Mouse (Mus musculus) midbrain, embryonic 13.5 days (tissue): Measurements from ENCODE around the gene Pgpep1l. TPM values are rescaled to one million over a fixed set of nuclear protein-coding genes. Genes with fewer than 3 reads are reported as not detected.

Source experiments
- ATAC-seq: fragments of 200-750 bp; cut with Nextera tagmentation; 2 replicates; pipeline ENCODE4 v1.8.0; 2017; ENCODE audit warnings: mild to moderate bottlenecking, moderate TSS enrichment, moderate library complexity
- H3K27ac ChIP-seq: fragments of 300-500 bp; sonication (generic); 2 replicates; pipeline ENCODE4 v1.5.1; 2015; ENCODE audit warnings: inconsistent platforms, mild to moderate bottlenecking, moderate library complexity
- H3K27me3 ChIP-seq: fragments of 300-500 bp; sonication (generic); 2 replicates; pipeline ENCODE4 v1.6.1; 2015; ENCODE audit warnings: mild to moderate bottlenecking, inconsistent platforms
- H3K36me3 ChIP-seq: fragments of 300-500 bp; sonication (generic); 2 replicates; pipeline ENCODE4 v1.6.1; 2015; ENCODE audit warnings: mild to moderate bottlenecking, inconsistent platforms
- H3K4me1 ChIP-seq: fragments of 300-500 bp; sonication (generic); replicated peaks from 2 replicates; pipeline ENCODE4 v1.6.1; 2015; ENCODE audit warnings: inconsistent platforms
- H3K4me2 ChIP-seq: fragments of 300-500 bp; sonication (generic); replicated peaks from 2 replicates; pipeline ENCODE4 v1.6.1; 2015; ENCODE audit warnings: moderate library complexity, mild to moderate bottlenecking, inconsistent platforms
- H3K4me3 ChIP-seq: fragments of 300-500 bp; sonication (generic); replicated peaks from 2 replicates; pipeline ENCODE4 v1.5.1; 2015; ENCODE audit warnings: mild to moderate bottlenecking, inconsistent platforms
- H3K9ac ChIP-seq: fragments of 300-500 bp; sonication (generic); replicated peaks from 2 replicates; pipeline ENCODE4 v1.6.1; 2015; ENCODE audit warnings: mild to moderate bottlenecking, inconsistent platforms
- H3K9me3 ChIP-seq: fragments of 300-500 bp; sonication (generic); 2 replicates; pipeline ENCODE4 v1.6.1; 2016; ENCODE audit warnings: mild to moderate bottlenecking, inconsistent platforms
- WGBS: fragments of 180-500 bp; shearing (Covaris S2); methylation state at CpG from one replicate; pipeline ENCODE4 v1.1.7; 2015; 5-methylcytosine and 5-hydroxymethylcytosine counted together
- polyA plus RNA-seq: library from polyadenylated mRNA; unstranded; fragments of >200 nt; fragmentation: Nextera tagmentation; extraction: Ambion mirVana; gene quantifications from 2 replicates; pipeline ENCODE4 v1.2.1, GENCODE M21; 2015

Pgpep1l gene
- polyA plus RNA-seq, 1 experiment from 2014 or later, result not detected

DNA sequence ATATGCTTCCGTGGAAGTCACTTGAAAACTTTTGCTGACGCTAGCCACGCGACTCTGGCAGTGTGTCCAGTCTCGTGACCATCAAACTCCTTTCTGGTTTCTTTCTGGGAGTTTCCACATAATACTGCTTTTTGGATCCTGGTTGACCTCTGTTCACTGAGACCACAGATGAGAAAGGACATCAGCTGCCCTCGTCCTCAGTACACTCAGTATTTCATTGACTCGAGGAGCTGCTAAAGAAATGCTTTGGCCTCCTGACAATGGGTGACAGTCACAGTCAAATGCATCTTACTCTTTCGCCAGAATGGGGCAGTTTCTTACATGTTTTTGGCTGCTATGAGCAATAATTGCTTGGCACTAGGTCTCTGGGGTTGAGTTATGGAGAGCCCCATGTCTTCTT lies 17.8 kb downstream of the Pgpep1l start:
- H3K4me2 ChIP-seq, result no peak overlapping the region
- ATAC-seq, result no peak
- WGBS, result 84% methylated on average over 8 of the region's 8 CpGs
- H3K9me3 ChIP-seq, result no peaks in the 10 kb centered on the region
- no peaks in the 10 kb centered on the region for H3K4me1 ChIP-seq
- no peak overlapping the region for H3K9ac ChIP-seq
- H3K27ac ChIP-seq, result no peak overlapping the region
- H3K27me3 ChIP-seq, result no peaks in the 10 kb centered on the region
- H3K36me3 ChIP-seq, result no peaks in the 10 kb centered on the region
- H3K4me3 ChIP-seq, result no peak overlapping the region

DNA sequence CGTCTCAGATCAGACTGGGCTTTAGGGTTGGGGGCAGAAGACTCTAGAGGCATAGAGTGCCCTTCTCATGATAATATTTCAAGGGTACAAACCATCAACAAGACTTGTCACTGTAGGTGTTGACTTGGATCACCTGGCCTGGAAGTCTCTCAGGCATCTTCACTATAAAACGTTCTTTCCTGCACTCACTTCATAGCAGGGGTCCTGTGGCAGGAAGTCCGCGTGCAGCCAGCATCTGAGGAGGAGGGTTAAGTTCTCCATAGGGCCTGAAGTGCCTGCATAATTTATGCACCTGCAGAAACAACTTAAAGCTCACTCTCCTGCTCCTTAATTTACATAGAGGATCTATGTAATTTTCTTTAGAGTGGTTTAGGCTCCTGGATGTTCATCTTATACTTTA lies 18.4 kb downstream of the Pgpep1l start:
- WGBS, result 51% methylated on average over 4 of the region's 4 CpGs

DNA sequence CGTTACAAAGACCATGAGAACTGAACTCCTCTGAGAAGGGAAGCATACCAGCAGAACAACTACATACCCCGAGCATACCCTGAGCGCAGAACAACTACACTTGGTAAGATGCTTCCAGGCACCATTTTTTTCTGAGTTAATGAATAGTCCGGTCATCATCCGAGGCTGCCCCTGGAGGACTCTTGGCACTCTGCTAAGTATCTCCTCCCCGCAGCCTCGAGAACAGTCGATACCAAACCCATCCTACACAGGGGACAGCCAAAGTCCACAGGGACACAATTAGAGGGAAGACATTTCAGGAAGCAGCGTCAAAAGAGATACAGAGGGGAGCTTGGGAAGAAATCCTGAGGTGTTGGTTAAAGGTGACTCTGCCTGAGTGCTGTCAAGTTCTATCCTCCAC lies 22.8 kb downstream of the Pgpep1l start:
- Histone ChIP-seq H3K36me3 (no peaks in the 10 kb centered on the region), H3K9me3 (no peaks in the 10 kb centered on the region), H3K27ac (no peak overlapping the region), H3K27me3 (no peaks in the 10 kb centered on the region), H3K4me3 (no peak overlapping the region), H3K4me2 (no peak overlapping the region), H3K9ac (no peak overlapping the region), H3K4me1 (no peaks in the 10 kb centered on the region)
- WGBS, result 74% methylated on average over 9 of the region's 9 CpGs
- ATAC-seq, result no peak

More for the DNA sequence above, 18.4 kb downstream of the Pgpep1l start:
- Histone ChIP-seq H3K27me3 (no peaks in the 10 kb centered on the region), H3K27ac (no peak overlapping the region), H3K4me3 (no peak overlapping the region), H3K36me3 (no peaks in the 10 kb centered on the region), H3K4me2 (no peak overlapping the region), H3K9ac (no peak overlapping the region), H3K9me3 (no peaks in the 10 kb centered on the region), H3K4me1 (no peaks in the 10 kb centered on the region)
- no peak for ATAC-seq

DNA sequence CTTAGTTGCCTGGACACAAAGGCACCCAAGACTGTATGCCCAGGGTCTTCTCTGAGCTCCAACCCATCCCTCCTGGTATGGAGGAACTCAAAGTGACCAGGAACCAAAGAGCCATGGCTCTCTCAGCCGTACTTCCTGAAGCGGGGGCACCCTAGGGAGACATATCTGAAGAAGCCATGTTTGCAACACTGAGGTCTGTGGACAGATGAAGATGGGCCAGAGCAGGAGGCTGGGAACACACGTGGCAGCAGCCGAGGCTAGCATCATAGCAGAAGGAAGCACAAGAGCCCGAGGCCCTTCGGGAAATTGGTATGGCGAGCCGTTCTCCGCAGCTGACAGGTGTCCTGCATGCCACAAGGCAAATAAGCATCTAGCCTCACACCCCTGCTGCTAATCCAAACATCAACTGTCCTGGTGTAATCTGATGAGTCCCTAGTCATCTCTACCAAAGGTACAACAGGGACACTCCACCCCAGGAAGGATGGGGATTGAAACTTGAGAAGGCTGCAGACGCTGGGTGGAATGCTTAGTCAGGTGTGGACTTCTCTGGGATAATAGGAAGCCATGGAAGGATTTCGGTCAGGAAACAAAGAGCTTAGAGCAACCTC lies 24.7 kb downstream of the Pgpep1l start:
- WGBS, result 72% methylated on average over 11 of the region's 11 CpGs

DNA sequence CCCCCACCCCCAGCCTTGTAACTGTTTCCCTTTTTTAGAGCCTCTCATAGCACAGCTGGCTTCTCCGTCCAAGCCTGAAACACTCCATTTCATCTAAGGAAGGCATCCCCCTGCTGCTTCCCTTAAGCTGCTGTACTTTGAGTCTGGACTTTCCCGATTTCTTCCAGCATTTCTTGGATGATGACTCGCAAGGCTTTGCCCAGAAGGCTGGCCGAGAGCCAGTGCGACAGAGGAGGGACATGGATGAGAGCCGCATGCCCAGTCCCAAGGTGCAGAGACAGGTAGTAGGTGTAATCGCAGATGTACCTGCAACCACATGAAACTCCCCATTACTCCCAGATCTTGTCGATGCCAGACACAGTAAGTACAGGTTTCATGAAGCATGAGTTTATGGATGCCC lies 27.2 kb downstream of the Pgpep1l start:
- no peak for ATAC-seq
- H3K4me1 ChIP-seq, result peaks cover 14% of the 10 kb centered on the region
- WGBS, result 88% methylated on average over 8 of the region's 8 CpGs
- H3K27me3 ChIP-seq, result no peaks in the 10 kb centered on the region
- no peak overlapping the region for H3K9ac ChIP-seq
- H3K4me3 ChIP-seq, result no peak overlapping the region
- no peak overlapping the region for H3K4me2 ChIP-seq
- H3K27ac ChIP-seq, result no peak overlapping the region
- H3K9me3 ChIP-seq, result no peaks in the 10 kb centered on the region
- 0 out of 2 replicates have a peak, but pooled peaks cover under 1% of the 10 kb centered on the region for H3K36me3 ChIP-seq

More for the DNA sequence above, 24.7 kb downstream of the Pgpep1l start:
- Histone ChIP-seq H3K4me2 (no peak overlapping the region), H3K9me3 (no peaks in the 10 kb centered on the region), H3K27ac (no peak overlapping the region), H3K4me3 (no peak overlapping the region), H3K36me3 (no peaks in the 10 kb centered on the region), H3K27me3 (no peaks in the 10 kb centered on the region), H3K4me1 (no peaks in the 10 kb centered on the region), H3K9ac (no peak overlapping the region)
- ATAC-seq, result no peak

DNA sequence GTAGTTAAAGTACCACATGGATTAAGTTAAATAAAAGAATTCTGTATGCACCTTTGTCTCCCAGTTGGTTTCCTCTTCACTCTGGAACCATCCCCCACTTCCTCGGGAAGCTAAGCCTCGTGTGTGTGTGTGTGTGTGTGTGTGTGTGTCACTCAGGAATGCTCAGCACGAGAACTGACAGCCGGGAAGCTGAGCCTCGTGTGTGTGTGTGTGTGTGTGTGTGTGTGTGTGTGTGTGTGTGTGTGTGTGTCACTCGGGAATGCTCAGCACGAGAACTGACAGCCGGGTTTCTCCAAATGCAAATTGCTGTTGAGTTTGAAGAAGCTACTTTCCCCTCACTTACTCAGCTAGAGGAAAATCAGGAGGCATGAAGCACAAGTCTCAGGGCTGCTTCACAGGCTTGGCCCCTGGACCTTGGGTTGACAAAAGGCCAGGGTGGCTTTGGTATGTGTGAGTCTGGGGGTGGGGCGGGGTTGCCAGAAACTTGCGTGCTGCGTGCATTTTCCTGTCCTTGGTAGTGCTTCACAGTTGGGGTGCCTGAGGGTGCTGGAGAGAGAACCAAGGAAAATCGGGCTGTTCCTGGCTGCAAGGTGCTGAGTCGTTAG lies 30.3 kb downstream of the Pgpep1l start:
- Histone ChIP-seq H3K27ac (no peak overlapping the region), H3K9me3 (no peaks in the 10 kb centered on the region), H3K27me3 (no peaks in the 10 kb centered on the region), H3K4me2 (no peak overlapping the region), H3K4me3 (no peak overlapping the region), H3K4me1 (peaks cover 15% of the 10 kb centered on the region), H3K9ac (no peak overlapping the region), H3K36me3 (peaks cover 25% of the 10 kb centered on the region)
- WGBS, result 28% methylated on average over 13 of the region's 13 CpGs
- peak; percentile 62 for ATAC-seq

DNA sequence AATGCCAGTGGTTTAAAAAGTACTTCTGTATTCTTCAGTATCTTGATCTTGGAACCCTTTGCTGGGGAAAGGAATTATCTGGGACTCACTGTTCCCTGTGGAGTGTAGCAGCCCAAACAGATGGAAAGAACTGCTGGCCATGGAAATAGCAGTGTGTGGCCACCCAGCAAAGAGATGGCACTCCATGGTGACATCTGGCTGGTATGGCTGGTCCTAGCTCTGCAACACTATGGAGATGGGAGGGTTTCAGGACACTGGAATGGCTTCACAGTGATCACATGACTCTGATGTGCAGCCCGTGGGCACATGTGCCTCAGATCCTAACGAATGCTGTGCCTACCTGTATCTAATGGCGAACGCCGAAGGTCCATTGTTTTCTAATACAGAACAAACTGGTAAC lies 31.5 kb downstream of the Pgpep1l start:
- Histone ChIP-seq H3K4me3 (no peak overlapping the region), H3K27me3 (no peaks in the 10 kb centered on the region), H3K4me1 (peaks cover 24% of the 10 kb centered on the region), H3K9me3 (no peaks in the 10 kb centered on the region), H3K36me3 (peaks cover 31% of the 10 kb centered on the region), H3K27ac (no peak overlapping the region), H3K4me2 (no peak overlapping the region), H3K9ac (no peak overlapping the region)
- WGBS, result 91% methylated on average over 5 of the region's 5 CpGs
- ATAC-seq, result no peak

DNA sequence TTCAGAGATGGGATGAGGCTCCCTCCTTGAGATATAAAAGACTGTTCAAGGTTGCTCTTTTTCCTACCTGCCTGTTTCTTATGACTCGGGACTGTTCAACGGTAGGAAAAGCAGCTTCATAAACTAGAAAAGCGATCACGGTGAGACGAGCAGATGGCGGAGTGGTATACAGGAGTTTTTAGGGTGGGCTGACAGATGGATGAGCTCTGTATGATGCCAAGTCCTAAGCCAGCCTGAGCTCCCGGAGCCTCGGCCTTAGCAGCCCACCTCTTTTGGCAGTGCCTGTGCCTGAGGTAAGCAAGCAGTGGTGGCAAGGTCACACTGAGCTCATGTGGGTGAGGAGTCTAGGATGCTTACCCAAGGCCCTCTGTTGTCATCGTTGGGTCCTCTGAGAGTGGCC lies 33.2 kb downstream of the Pgpep1l start:
- Histone ChIP-seq H3K4me1 (peaks cover 29% of the 10 kb centered on the region), H3K27me3 (no peaks in the 10 kb centered on the region), H3K27ac (no peak overlapping the region), H3K4me2 (no peak overlapping the region), H3K9ac (no peak overlapping the region), H3K4me3 (no peak overlapping the region), H3K9me3 (no peaks in the 10 kb centered on the region), H3K36me3 (peaks cover 46% of the 10 kb centered on the region)
- ATAC-seq, result no peak
- 93% methylated on average over 9 of the region's 9 CpGs for WGBS

DNA sequence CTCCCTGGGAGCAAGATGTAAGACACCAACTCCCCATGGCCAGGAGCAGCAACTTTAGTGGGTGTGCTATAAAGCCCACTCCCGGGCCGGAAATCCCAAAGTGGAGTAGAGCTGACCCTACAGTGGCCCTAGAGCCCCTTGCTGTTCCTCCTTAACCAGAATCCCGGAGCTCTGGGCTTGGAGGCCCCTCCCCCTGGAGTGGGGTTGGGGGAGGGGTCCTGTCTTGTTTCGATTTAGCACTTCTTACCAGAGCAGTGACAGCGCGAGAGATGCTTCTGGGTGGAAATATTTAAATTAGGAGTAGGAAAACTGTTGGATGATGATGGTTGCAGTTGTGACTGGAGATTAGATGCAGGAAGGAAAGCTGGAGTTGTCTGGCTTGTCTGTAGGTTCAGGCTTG lies 35.5 kb downstream of the Pgpep1l start:
- no peak overlapping the region for H3K9ac ChIP-seq
- no peaks in the 10 kb centered on the region for H3K9me3 ChIP-seq
- 34% methylated on average over 6 of the region's 6 CpGs for WGBS
- H3K4me3 ChIP-seq, result no peak overlapping the region
- no peaks in the 10 kb centered on the region for H3K27me3 ChIP-seq
- ATAC-seq, result no peak
- peaks cover 26% of the 10 kb centered on the region for H3K4me1 ChIP-seq
- H3K27ac ChIP-seq, result peak overlapping the region; percentile 35; the same call in 1 of the 2 replicates
- no peak overlapping the region for H3K4me2 ChIP-seq
- H3K36me3 ChIP-seq, result peaks cover 63% of the 10 kb centered on the region

DNA sequence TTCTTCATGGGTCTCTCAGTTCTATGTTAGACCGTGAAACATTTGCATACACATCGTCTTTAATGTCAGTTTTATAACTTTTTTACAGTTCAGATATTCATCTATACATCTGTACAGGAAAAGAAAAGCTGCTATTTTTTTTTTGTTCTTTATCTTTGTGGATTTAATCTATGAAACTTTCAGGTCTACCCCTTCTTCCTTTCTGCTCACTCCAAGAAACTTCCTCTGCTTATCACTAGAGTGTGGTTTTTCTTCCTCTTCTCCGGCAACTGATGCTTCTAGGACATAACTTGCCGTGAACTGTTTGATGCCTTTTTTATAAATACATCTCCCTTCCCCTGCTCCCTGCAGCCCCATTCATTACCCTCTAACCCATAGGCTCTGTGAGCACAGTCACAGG lies 36.4 kb downstream of the Pgpep1l start:
- WGBS, result 84% methylated on average over 4 of the region's 4 CpGs
- Histone ChIP-seq H3K9me3 (no peaks in the 10 kb centered on the region), H3K9ac (no peak overlapping the region), H3K4me1 (peaks cover 30% of the 10 kb centered on the region), H3K4me2 (no peak overlapping the region), H3K4me3 (no peak overlapping the region), H3K27ac (no peak overlapping the region), H3K27me3 (no peaks in the 10 kb centered on the region), H3K36me3 (peaks cover 66% of the 10 kb centered on the region)
- ATAC-seq, result no peak

DNA sequence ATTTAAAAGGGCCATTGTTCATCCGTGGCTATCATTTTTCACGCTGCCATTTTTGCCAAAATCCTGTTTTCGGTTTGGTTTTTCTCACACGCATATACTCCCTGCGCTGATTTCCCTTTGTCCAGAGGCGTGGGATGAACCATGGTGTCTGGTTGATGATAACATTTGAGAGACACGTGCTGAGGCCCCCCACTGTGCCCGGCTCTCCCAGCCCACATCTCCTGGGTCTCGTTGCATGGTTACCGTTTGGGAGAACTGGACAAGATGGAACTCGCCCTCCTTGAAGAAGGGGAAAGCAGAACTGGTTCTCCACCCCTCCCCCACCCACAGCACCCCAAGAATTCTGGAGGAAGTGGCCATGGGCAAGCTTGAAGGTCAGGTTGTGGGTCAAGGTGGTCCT lies 37.0 kb downstream of the Pgpep1l start:
- peaks cover 72% of the 10 kb centered on the region for H3K36me3 ChIP-seq
- no peaks in the 10 kb centered on the region for H3K27me3 ChIP-seq
- H3K4me2 ChIP-seq, result no peak overlapping the region
- no peaks in the 10 kb centered on the region for H3K9me3 ChIP-seq
- WGBS, result 80% methylated on average over 11 of the region's 11 CpGs
- H3K4me3 ChIP-seq, result no peak overlapping the region
- peaks cover 33% of the 10 kb centered on the region for H3K4me1 ChIP-seq
- no peak overlapping the region for H3K27ac ChIP-seq
- H3K9ac ChIP-seq, result no peak overlapping the region
- ATAC-seq, result no peak

DNA sequence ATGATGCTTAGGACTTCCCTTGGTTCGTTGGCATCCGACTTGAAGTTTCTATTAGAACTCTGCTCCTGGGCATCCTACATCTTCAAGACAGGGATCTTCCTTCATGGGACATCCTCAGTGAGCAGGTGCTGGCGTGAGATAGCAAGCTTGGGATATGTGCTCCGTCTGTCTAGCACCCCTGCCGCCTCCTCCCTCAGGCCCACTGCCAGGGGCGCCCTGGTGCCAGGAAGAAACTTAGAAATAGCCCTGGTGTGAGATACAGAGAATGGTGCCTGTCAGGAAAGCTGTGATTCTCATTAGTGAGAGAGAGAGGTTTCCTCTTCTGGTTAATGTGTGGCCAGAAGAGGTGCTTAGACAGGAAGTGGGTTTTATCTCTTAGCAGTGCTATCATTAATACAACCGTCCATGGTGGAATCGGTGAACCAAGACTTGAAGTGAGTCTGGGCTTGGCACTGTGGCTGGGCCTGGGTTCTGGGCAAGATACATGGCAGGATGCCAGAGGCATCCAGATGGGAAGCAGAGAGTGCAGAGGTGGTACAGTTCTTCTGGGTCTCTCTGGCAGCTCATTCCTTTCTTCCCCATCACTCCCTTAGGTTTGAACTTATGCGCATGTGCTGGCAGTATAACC lies 38.5 kb downstream of the Pgpep1l start:
- Histone ChIP-seq H3K36me3 (peaks cover 68% of the 10 kb centered on the region), H3K27ac (peak overlapping the region; percentile 4; the same call in 1 of the 2 replicates), H3K4me1 (peaks cover 33% of the 10 kb centered on the region), H3K4me2 (no peak overlapping the region), H3K9me3 (no peaks in the 10 kb centered on the region), H3K4me3 (no peak overlapping the region), H3K9ac (no peak overlapping the region), H3K27me3 (no peaks in the 10 kb centered on the region)
- no peak for ATAC-seq
- 96% methylated on average over 9 of the region's 9 CpGs for WGBS
